Mouse (Mus musculus) frontal cortex, postnatal 14 days (tissue): ENCODE data around the gene Vangl2.
"Not testable (repeated sequence)": the region's sequence is repeated elsewhere in the genome, so short reads cannot be mapped to it uniquely, and the experiment has no call there.

ENCODE experiments used
- DNase-seq, 2 experiments: peaks; one replicate each; pipeline ENCODE4 v3.0.0; 2022; ENCODE audit warnings: low spot score in 2 of 2

Gene Vangl2

DNA sequence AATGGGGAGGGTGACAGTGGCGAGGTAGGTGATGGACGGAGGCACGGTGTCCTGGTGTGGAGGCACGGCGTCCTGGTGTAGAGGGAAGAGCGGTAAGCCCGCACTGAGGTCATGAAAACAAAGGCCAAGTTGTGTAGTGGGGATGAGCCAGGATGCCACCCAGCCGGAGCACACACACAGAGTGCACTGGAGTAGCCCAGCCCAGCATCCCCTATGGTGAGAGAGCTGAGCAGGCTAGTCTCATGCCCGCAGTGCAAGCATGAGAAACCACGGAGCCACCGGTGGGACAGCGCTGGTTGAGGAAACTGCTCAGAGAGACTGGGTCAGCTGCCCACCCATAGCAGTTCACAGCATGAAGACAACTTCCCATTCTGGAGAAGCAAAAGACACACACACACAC lies 26.6 kb downstream of the Vangl2 start:
- no peak for DNase-seq

- peak in 1 of 2 experiments; percentile 61 for DNase-seq
These were observed 27.6 kb downstream of the Vangl2 start for GRCm38 (mm10) chr1:172000641-172001040.

DNA sequence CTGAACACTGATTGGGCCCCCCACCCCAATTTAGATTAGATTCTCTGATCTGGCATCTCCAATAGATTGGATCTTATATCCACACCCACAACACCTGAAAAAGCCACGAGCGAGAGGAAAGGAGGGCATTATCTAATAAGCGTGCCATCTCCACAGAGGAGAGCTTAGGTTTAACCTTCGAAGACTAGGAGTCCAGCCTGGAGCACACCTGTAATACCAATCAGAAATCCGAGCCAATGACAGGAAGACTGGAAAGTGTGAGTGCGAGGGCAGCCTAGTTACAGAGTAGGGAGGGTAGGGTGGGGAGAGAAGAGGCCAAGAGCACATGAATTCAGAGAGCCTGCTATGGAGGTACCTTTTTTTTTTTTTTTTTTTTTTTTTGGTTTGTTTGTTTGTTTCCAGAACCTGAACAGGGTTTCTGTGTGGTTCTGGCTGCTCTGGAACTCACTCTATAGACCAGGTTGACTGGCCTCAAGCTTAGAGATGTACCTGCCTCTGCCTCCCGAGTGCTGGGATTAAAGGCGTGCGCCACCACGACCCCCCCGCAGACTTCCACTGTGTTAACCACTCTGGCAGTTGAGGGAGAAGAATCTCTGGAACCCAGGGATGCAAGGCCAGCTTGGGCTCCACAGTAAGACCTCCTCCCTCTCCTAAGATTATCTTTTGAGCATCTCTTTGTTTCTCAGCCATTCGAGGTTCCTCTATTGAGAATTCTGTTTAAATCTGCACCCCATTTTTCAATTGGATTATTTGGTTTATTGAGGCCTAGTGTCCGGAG lies 29.2 kb downstream of the Vangl2 start:
- DNase-seq: no peak

DNA sequence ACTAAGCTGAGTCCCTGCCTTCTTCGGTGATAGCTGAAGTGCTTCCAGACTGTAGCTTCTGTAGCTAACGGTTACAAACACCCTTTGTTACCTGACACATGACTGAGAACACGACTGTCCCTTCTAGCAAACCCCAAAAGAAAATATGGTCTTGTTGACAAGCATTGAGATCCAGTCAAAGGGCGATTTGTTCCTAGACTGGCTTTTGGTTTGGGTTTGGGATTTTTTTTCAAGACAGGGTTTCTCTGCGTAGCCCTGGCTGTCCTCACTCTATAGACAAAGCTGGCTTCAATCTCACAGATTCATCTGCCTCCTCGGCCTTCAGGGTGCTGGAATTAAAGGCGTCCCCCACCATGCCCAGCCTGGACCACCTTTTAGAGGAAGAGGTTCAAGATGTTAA lies 31.5 kb downstream of the Vangl2 start:
- DNase-seq: no peak

DNA sequence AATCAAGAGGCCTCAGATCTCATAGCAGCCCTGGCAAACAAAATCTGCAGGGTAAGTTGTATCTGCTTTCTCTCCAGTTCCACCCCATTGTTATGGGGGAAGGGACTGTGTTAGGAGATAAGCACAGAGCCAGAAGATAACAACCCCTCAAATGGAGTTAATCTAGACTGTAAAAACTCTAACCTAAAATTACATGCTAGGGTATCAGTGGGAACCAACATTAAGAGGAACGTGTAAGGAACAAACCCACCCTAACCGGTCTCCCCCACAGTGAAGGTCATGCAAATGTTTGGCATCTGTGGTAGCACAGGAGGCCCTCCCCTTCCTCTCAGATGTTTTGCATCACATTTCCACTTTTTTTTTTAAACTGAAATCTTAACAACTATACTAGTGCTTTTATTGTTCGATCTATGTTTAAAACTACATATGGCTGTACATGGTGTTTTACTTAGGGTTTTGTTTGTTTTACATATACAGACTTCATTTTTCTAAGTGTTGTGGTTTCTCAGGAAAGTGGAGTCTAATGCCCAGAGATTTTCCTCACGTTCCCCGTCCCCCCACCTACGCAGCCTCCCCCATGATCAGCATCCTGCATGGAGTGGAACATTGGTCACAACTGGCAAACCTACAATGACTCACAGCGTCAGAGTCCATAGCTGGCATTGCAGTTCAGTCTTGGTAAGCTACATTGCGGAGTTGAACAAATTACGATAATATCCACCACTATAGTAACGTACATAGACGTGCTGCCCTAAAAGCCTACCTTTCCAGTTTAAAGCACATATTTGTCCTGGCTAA lies 33.1 kb downstream of the Vangl2 start:
- DNase-seq: no peak

GRCm38 (mm10) chr1:171994501-171994900 lies 33.7 kb downstream of the Vangl2 start:
- no peak for DNase-seq

- no peak for DNase-seq
These were observed 35.2 kb downstream of the Vangl2 start for GRCm38 (mm10) chr1:171992901-171993530.

- DNase-seq: no peak
These were observed 36.4 kb downstream of the Vangl2 start for GRCm38 (mm10) chr1:171991883-171992282.

- no peak for DNase-seq
These were observed 44.1 kb downstream of the Vangl2 start for GRCm38 (mm10) chr1:171984121-171984520.

DNA sequence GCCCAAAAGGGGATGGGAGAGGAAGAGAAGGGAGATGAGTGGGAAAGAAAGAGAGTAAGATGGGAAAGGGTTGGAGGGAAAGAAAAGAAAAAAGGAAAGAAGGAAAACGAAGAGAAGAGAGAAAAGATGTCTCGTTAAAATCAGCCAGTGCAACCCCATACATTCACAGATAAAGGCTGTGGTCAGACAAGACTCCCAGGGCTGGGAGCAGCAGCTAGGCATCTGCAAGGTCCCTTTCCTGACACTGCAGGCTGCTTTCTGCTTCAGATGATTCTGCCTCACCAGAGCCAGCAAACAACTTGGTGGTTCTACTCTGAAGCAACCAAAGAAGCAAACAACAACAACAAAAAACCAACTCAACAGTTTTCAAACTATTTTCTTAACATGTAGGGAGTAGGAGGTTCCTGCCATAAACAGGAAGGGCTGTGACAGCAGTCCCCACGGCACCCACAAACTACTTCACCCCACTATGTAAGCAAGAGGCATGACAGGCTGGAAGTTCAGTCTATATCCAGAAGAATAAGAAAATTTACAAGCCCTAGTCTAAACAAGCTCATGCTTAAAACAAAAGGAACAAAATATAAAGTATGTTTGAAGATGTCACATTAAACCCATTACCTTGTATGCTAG lies 44.8 kb downstream of the Vangl2 start:
- no peak for DNase-seq

DNA sequence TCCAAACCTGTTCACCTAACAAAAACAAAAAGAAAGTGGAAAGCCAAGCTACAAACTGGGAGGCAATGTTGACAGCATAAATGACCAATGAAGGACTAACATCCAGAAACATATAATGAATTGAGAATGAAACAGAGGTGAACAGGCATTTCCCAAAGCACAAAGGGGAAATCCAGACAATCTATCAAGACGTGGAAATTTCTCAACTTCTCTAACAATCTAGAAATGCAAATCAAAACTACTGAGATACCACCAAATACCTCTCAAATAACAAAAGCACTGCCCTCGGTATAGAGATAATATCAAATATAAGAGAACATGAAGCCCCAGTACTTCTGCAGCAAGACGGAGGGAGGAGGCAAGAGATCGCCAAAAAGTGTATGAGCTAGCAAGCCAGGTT lies 45.5 kb downstream of the Vangl2 start:
- no peak for DNase-seq

DNA sequence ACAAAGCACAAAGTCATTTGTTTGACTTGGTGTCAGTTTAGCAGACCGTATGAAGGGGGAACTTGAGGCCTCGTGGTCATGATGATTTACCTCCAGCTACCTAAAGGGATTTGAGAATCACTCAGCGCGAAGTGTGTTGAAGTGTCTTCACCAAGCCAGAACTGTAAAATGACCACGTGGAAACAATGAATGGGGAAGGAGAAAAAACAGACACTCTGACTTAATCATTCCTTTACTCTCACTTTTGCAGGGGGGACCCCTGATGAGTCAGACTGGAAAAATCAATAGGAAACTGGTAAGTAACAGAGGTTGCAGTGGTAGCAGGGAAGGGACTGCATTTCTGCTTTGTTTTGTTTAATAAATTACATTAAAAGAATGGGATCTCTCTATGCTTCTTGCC lies 46.1 kb downstream of the Vangl2 start:
- no peak for DNase-seq

DNA sequence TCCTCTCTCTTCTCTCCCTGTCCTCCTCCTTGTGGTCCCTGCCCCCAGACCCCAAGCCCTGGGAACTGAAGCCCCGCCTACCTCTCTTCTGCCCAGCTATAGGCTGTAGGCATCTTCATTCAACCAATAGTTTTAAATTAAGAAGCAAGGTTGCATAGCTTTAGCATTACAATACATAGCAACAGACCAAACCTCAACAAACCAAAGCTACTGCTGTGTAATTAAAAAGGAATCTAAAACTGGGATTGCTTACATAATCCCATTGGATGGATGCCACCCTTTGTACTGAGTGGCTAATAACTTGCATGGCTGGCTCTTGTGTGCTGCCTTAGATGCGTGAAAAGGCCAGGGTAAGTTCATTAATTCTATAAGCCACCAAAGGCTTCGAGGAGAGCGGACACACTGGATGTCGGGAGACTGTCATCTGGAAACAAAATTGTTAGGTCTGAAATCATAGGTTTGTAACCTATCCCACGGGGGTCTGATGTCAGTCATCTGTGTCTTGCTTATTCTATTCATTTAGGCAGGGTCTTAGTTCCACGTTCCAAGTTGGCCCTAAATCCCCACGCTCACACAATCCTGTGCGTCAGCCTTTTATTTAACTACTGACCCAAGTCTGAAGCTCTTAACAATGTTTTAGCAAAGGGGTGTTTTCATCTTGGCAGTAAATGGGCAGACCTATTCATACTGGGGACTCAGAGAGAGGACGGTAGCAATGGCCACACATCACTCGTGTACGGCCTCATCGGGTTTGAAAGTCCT lies 48.1 kb downstream of the Vangl2 start:
- no peak for DNase-seq

- no peak for DNase-seq
These were observed 50.4 kb downstream of the Vangl2 start for GRCm38 (mm10) chr1:171977891-171978290.

DNA sequence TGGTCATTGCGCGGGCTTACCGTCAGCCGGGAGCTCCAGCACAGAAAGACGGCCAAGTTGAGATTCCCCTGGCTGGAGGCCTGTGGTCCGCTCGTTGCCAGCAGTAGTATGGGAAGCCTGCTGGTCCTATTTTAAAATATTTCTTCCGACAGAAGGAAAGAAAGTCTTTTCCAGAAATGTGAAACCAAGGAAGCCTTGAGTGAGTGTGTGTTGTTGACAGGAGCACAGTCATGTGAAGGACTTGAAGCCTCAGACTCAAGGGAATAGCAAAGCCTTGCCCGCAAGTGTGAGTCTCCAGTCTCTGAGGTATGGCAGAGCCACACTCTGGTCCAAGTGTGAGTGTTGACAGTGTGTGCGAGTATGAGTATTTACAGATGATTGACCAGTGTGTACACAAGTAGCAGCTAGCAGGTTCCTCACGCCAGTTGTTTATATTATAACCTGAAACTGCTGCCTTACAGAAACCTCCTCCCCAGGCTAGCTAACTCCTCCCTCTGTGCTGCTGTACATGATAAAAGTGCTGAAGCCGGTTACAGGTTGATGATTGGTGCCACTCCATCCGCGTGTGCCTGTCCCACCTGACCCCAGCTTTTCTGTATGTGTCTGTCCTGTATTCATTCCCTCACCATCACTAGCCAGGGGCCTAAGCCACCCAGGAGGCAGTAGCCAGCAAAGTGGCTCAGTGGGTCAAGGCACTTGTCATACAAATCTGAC lies 51.3 kb downstream of the Vangl2 start:
- DNase-seq: no peak

GRCm38 (mm10) chr1:171975831-171976230 lies 52.4 kb downstream of the Vangl2 start:
- DNase-seq: no peak

- DNase-seq: no peak
These were observed 52.9 kb downstream of the Vangl2 start for GRCm38 (mm10) chr1:171975377-171975776.

DNA sequence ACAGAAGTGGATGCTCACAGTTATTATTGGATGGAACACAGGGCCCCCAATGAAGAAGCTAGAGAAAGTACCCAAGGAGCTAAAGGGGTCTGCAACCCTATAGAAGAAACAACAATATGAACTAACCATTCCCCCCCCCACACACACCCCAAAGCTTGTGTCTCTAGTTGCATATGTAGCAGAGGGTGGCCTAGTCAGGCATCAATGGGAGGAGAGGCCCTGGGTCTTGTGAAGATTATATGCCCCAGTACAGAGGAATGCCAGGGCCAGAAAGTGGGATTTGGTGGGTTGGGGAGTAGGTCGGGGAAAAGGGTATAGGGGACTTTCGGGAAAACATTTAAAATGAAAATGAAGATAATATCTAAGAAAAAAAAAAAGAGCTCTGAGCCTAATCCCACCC lies 53.9 kb downstream of the Vangl2 start:
- DNase-seq: not testable (repeated sequence)

DNA sequence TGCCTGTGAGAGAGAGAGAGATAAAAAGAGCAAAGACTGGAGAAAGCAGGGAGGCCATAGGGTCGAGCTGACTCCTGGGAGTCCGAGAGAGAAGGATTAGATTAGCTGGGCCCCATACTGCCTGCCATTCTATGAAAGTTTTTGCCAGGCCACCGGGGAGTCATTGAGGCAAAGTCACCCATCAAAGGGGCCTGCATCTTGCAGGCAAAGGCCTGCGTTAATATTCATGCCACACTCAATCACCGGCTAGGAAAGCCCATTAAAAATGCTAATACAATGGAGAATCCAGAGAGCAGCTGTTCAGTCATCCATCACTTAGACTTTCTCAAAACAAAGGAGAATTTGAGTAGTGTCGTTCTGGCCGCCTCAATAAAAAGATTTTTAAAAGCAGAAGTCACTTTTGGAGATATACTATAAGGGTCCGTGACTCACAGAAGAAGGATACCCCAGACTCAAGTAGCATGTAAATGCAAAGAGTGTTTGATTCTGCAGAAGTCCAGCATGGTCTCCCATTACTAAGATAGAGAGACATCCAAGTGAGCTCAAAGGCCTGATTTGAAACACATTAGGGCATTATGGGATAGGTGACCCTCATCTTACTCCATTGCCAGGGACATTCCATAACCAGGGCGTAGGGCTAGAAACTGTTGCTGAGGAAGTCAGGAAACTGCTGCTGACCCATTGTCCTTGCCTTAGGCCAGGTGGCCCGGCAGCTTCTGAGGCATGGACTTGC lies 57.2 kb downstream of the Vangl2 start:
- DNase-seq: no peak

DNA sequence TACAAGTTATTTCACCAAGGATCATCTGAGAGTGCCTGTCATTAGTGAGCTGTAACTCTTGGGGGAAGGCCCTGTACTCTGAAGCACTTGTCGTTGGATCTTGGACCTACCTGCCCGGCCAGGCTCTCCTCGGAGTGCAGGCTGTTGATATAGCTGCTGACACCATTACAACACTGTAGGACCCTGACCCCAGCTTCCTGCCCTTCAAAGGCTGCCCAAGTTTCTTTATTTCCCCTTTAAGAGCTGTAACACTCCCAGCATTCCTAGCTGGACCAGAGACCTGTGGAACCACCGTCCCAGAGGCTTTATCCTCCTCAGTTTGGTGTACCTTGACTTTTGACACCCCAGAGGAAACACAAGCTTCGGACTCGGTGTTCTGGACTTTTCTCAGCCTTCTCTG lies 59.0 kb downstream of the Vangl2 start:
- DNase-seq: no peak
